Mouse (Mus musculus): ENCODE results near the gene Dcun1d2.

The Dcun1d2 gene

DNA sequence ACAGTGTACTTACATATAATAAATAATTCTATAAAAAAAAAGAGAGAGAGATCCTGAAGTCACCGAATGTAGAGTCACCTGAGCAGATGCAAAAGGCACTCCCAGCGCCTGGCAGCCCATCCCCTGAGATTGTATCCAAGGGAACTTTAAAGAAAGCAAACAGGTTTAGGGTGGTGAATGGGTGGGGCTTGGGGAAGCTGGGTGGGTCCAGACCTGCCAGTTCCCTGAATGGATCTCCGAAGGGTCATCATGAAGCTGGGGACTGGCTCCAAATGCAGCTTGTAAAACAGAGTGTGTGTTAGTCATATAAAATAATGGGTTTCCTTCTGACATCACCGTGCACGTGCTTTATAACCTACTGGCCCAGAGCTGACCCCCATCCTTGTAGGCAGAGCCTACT, 81.6 kb downstream of the Dcun1d2 start:
- no peak for DNase-seq (ENCODE audit: low read depth, low spot score)

Measured in brain, adult 2 months (tissue).